In genomic region chr17:17792578-17792977, GRCm38 (mm10) we compare ENCODE assay signal across 8 mouse cellular contexts. TPM values are rescaled to one million over a fixed set of nuclear protein-coding genes. Genes with fewer than 3 reads are reported as not detected.
DNase-seq lines count a peak whose midpoint lies in the region; ATAC-seq and TF ChIP-seq lines count a peak whose summit lies in the region.

No protein-coding gene starts in this region.

- H3K4me2 ChIP-seq in kidney, postnatal 0 days (ENCODE audit: low read length): no peak overlapping the region

- H3K36me3 ChIP-seq in kidney, postnatal 0 days (ENCODE audit: insufficient read depth, low read length): no peaks in the 10 kb centered on the region
- H3K36me3 ChIP-seq in heart, embryonic 10.5 days: no peaks in the 10 kb centered on the region

- no peaks in the 10 kb centered on the region; the same call in 1 of the 2 replicates for H3K27me3 ChIP-seq in kidney, postnatal 0 days (ENCODE audit: insufficient read depth, low read length)
- H3K27me3 ChIP-seq in heart, embryonic 10.5 days (ENCODE audit: insufficient read depth, poor library complexity, severe bottlenecking): no peaks in the 10 kb centered on the region

- no peak overlapping the region for H3K9ac ChIP-seq in kidney, postnatal 0 days (ENCODE audit: low read depth, low read length)

- 0 out of 2 replicates have a peak, but pooled peaks have one; percentile 46 for ATAC-seq in kidney, postnatal 0 days (replicated peaks; ENCODE audit: low FRiP score, low read depth)
- ATAC-seq in erythroid progenitor cell, adult 5-6 weeks (replicated peaks; ENCODE audit: low FRiP score, poor library complexity, severe bottlenecking): no peak

- H3K27ac ChIP-seq in kidney, postnatal 0 days: no peak overlapping the region
- H3K27ac ChIP-seq in heart, embryonic 10.5 days: no peak overlapping the region

- H3K4me3 ChIP-seq in kidney, postnatal 0 days (replicated peaks; ENCODE audit: low read depth, low read length): no peak overlapping the region
- H3K4me3 ChIP-seq in heart, embryonic 10.5 days: no peak overlapping the region

- 0 out of 2 replicates have a peak, but pooled peaks cover 3% of the 10 kb centered on the region for H3K4me1 ChIP-seq in kidney, postnatal 0 days (replicated peaks; ENCODE audit: insufficient read depth, low read length)
- H3K4me1 ChIP-seq in heart, embryonic 10.5 days: no peaks in the 10 kb centered on the region

- no peak for TF ChIP-seq CTCF in kidney, postnatal 0 days (IDR thresholded peaks at IDR 0.05; ENCODE audit: low read depth)

- peak; percentile 49 for DNase-seq in kidney, postnatal 0 days (ENCODE audit: low spot score)
- DNase-seq in kidney, adult 8-10 months: no peak
- peak; percentile 80 for DNase-seq in brain, adult 2 months (ENCODE audit: low read depth, low spot score)
- peak; percentile 49 for DNase-seq in fibroblast of lung, adult 2 months (ENCODE audit: low read depth)
- peak; percentile 1 for DNase-seq in lung, postnatal 25 days (ENCODE audit: low spot score)
- DNase-seq in ovary, adult 18-20 months (ENCODE audit: low spot score): no peak
- DNase-seq in heart, embryonic 10.5 days (ENCODE audit: low spot score): no peak

- WGBS in kidney, postnatal 0 days: 10% methylated on average over 1 of the region's 1 CpGs
- 28% methylated on average over 1 of the region's 1 CpGs for WGBS in heart, embryonic 10.5 days

- H3K9me3 ChIP-seq in kidney, postnatal 0 days (replicated peaks; ENCODE audit: low read length): no peaks in the 10 kb centered on the region
- H3K9me3 ChIP-seq in heart, embryonic 10.5 days: no peaks in the 10 kb centered on the region

RNA-seq across cellular contexts. Expression of gene Spaca6, which starts 34.4 kb away (rescaled TPM):
- polyA plus RNA-seq in kidney, postnatal 0 days (2015; fragmentation: Nextera tagmentation; extraction: Ambion mirVana): 14.4 and 18.5 TPM in 2 replicates
- not detected in 2 replicates for total RNA-seq in erythroid progenitor cell, adult 5-6 weeks (2015; ENCODE audit: low replicate concordance)
- total RNA-seq in erythroid progenitor cell, adult 5-6 weeks (2017; ENCODE audit: low replicate concordance): not detected in 2 replicates
- polyA plus RNA-seq in heart, embryonic 10.5 days (2016; fragmentation: Nextera tagmentation; extraction: Ambion mirVana): 30.7 and 32.3 TPM in 2 replicates

Comparison
In these comparisons a context has a peak if more than half of its experiments do, and no peak if none do; other contexts are left out.
1. DNase-seq: peak in kidney, postnatal 0 days (single experiment), brain, adult 2 months (single experiment), fibroblast of lung, adult 2 months (single experiment) and lung, postnatal 25 days (single experiment); none in kidney, adult 8-10 months (0 of 2), ovary, adult 18-20 months (single experiment) and heart, embryonic 10.5 days (single experiment).